Mouse (Mus musculus) left cerebral cortex, adult 11 months (tissue): Measurements from ENCODE around the gene Cxcr4.

ENCODE experiments used
- DNase-seq: peaks from one replicate; pipeline ENCODE4 v3.0.0; 2022; ENCODE audit warnings: low spot score

Cxcr4 gene

DNA sequence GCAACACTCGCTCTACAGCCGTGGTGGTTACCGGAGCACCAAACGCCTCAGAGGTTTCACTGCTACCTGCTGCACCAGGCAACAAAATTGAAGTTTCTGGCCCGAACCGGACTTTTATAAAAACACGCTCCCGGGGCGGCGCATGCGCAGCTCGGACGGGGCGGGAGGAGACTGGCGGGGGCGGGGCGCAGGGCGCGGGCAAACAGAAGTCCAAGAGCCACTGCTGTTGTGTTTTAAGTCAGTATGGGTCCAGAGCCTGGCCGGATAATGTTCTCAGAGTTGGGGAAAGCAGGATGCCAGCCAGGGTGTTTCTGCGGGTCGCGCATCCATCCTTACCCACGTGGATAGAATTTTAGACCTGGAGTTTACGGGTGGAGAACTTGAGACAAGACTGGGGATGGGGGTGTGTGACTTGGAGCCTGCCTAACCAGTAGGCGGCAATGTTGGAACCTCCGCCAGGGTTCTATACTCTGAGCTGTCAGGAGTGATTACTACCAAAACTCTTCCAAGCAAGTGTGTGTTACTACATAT, at the start of gene Cxcr4:
Gene Cxcr4, minus strand, starts transcription at position 83 of the 531 bp plus-strand sequence.
- peak; percentile 28 for DNase-seq

DNA sequence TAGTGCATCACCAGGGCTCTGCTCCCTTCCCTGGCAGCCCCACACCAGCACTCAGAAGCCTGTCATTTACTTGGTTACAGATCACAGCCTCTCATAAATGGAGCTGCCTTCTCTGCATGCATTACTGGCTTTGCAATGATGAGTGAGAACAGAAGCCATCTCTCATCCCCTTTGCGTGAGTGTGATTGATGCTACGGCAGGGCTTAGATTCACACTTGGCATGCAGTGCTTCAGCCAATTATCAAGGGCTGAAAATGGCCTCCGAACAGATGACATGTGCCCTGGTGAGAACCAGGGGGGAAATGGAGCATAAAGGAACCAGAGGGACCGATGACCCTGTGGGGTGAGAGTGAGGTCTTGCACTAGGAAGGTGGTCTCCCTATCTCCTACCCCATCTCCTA, 47.6 kb upstream of the Cxcr4 start:
- DNase-seq, result no peak

DNA sequence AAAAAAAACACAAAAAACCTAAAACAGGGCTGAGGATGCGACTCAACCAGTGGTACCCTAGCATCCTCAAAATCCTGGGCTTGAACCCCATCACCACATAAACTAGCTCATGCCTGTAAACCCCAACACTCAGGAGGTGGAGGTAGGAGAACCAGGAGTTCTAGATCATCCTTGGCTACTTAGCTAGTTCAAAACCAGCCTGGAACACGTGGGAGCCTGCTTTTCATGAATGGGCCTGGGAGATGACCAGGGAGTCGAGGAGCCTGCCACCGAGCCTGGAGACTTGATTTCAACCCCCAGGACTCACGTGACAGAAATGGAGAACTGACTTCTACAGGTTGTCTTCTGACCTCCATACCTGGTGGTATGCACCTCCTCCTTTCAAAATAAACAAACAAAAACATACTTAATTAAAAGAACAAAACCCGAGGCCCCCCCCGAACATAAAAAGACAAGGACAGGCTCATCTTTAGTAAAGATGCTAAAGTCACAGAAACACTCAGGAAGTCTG, 45.2 kb upstream of the Cxcr4 start:
- DNase-seq, result no peak

DNA sequence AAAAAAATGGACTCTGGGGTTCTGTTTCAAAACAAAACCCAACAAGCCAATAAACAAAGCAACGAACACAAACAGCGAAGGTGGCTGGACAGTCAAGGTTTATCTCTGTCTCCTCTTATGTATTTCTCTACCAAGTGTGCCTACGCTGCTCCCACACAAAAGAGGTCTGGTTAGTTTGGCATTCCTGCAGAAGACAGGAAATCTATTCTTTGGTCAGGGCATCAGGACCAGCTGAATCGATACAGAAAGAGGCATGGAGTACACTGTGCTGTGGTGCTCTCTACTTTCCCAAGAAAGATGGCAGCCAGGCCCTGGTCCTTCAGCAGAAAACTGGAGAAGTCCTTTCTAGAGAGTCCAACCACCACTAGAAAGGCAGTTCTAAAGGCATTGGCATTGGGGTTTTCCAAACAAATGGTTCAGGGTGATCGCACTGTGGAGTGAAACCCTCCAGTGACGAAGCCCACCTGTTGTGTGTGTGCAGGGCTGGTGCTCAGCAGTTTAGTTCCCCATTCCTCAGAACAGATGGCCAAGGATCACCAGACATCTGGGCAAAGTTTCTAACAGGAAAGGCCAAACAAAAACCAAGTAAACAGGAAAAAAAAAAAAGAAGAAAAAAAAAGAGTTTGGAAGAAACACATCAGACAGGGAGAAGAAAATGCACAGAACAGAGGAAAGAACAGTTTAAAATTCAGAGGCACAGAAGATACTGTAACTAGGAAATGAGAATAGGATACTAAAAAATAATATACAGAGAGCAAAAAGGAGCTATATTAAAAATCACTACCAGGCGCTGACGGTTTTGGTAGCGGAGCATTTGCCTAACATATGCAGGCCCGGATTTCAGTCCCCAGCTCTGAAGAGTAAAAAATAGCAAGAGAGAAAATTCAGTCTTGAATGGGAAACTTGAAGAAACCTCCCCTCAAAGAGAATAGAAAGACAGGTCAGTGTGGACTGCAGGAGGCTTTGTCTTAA, 44.5 kb upstream of the Cxcr4 start:
- no peak for DNase-seq

DNA sequence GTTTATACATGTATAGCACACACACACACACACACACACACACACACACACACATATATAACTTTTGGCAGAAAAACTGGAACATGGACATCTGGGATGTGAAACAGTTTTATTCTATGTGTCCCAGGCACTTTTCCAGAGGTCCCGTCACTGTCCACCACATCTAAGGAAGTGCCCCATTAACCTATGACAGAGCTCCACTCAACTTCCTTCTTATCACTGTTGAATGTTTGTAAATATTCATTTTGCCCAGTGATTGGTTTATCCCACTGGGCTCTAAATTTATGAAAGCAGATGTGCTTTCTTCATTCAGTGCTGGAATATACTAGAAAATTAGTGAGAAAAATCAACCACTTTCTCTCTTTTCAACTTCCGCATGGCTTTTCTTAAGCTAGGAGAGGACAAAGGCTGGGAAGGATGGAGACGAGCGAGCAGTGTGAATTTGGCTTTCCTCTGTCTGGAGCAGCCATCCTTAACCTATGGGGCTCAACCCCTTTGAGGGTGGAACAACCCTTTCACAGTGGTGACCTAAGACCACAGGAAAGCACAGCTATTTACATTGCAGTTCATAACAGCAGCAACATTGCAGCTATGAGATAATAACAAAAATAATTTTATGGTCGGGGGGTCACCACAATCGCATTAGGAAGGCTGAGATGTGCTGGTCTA, 41.8 kb upstream of the Cxcr4 start:
- DNase-seq, result no peak

DNA sequence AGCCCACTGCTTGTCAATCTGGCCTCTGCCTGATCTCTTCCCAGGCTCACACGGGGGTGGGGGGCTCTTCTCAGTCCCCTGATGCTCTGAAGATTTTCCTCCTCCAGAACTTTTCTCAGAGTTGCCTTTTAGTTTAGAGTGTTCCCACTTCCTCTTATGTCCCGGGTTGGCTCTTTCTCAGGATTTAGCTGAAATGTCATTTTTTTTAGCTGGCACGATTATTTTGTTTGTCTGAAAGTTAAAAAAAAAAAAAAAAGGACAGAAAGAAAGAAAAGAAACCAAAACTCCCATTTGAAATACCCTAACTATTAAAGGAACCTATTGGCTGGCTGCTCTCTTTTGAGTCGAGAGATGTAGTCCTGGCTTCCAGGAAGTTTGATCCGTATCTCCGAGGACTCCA, 40.4 kb upstream of the Cxcr4 start:
- no peak for DNase-seq

DNA sequence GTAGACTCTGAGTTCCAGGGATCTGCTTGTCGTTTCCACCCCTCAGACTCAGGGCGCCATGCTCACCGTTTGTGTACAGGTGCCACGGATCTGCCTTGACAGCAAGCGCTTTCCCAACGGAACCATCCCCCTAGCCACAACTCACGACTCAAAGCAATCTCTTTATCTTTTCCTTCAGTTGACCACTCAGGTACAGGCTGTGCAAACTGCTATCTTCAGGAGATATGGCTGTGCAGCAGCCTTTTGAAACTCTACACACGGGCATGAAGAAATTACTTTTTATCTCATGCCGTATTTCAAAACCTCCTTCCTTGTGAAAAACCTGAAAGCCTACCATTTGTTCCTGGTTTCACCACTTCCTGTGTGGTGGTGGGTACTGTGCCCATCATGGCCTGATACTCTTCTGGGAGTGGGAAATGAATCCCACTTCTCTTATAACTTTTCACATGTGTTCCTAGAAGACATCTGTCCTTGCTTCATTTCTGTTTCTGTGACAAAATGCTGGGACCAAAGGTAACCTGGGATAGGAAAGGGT, 34.1 kb upstream of the Cxcr4 start:
- no peak for DNase-seq

DNA sequence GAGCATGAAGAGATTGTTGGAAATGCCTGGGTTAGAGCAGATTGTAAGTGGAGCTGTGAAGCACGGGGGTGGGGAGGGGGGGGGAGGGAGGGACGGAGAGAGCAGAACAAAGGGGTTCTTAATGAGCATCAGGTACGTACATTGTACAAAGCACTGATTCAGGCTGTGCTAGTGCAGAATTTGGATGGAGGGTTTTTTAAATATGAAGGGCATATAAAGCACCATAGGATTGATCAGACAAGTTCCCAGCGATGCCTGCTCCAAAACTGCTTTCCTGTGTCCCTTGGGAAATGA, 31.4 kb upstream of the Cxcr4 start:
- DNase-seq, result no peak

DNA sequence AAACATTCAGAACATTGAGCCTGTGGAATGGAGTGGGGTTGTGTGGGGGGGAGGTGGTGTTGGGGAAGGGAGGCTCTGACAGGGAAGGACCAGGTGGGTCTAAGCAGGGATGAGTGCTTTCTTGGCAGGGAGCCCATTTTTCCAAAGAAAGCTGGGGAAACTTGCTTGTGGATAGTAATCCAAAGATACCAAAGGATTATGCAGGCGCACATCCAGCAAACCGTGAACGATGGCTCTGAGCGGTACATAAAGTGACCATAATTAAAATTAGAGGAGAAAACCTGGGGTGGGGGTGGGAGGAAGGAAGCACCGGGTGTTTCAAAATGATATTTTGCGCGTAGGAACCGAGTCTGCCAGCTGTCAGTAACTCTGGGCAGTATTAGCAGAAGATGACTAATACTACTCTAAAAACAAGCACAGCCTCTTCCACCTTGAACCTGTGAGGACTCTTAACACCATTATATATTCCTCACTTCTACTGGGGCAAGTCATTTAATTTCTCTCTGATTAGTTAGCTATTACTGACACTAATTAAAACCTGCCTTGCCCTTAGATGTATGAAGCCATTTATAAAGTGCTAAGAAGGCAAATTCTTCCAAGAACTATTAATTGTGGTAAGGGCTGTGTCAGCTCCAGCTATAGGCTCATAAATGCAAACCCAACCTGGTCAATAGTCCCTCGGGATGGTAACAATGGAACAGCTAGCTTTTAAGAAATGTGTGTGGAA, 30.9 kb upstream of the Cxcr4 start:
- DNase-seq, result no peak

DNA sequence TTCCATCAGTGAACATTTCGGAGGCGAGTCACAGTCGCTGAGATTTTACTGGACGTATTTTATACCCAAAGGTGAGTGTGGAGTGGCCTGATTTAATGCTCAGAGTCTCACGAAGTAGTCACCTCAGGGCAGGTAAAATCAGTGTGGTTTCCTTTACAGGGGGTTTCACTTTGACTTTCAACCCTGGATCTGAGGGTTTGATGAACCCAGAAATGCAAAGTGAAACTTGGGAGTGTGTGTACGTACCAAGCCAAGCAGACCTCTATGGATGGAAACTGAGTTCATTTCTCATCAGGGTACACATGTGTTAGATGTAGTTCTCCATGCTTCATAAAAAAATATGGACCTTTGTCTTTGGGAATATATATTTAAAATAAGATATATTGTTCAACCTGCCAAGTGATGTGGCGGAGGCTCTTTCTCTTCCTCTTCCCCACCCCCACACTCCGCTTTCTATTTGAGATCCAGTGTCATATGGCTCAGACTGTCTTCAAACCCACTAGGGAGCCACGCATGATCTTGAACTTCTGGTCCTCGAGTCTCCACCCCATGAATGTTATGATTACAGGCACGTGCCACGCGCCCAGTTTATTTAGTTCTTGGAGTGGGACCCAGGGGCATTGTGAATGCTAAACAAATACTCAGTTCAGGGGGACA, 25.7 kb upstream of the Cxcr4 start:
- no peak for DNase-seq

DNA sequence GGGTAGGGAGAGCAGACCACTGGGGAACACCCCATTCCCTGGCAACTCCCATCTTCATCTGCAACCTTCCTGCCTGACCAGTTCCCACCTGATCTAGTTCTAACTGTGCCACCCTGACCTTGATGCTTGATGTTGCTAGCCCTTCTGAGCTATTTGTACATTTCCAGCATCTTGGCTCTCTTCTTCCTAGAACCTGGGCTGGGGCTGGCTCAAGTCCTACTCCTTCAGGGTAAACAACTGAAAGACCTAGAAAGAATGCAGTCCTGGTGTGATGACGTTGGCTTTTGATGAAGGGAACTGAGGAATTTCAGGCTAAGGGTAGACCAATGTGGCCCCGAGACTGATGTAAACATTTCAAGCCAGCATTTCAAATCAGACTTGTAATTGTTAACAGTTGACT, 24.5 kb upstream of the Cxcr4 start:
- no peak for DNase-seq

DNA sequence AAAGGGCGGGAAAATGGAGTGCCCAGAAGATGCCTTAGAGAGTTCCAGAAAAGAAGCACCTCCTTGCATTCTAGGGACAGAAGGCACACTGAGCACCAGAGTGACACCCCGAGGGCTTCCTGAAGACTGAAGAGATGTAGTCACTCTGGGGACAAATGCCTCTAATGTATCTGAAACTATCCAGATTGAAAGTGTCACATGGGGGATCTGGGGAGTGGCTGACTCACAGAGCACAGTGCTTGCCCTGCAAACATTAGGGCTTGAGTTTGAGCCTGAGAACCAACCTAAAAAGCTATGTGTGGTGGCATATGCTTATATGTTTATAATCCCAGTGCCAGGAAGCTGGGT, 23.3 kb upstream of the Cxcr4 start:
- DNase-seq, result no peak

DNA sequence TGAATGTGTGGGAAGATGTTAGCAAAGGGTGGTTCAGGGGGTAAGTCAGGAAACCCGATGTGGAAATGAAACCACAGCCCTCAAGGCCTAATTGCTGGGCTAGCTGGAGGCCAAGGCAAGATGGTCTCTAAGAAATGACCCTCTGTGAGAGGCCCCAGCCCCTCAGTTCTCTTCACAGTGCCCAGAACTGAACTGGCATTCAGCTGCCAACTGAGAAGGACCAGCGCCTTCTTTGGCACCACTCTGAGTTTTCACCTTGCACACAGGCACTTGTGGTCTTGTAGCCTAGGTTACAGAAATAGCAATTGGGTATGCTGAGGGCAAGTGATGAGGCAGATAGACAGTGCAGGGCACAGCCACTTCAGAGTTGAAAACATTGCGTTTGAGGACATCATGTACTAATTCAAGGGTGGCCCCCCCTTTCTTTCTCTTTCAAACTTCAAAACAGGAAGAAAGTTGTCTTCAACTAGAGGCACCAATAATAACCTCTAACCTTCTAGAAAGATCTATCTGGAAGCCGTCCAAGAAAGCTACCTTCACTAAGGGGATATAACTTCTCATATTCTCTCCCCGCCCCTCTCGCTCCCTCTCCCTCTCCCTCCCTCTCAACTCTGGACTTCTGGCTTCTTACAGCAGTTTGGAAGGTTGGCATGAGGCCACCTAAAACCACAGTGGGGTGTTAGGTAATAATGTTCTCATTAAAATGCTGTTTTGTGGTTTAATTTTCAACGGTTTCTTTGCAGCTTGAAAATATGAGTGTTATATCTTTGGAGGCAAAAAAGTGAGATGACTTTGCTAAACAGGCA, 22.8 kb upstream of the Cxcr4 start:
- no peak for DNase-seq

DNA sequence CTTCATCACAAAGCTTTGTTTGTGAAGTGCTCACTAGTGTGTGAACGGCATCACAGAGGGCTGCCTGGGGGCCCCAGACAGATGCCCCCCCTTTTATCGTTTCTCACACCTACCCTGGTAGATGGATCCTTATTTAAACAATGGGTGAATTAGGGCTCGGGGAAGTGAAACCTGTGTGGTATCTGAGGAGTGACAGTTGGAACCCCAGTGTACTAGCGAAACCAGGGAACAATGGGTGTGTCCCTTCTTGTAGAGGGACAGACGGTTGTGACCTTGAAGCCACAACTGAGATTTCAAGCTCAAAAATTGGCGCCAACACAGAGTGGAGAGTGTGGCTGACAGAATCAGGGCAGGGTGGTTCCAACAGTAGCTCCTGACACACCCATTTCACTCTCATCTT, 16.0 kb upstream of the Cxcr4 start:
- no peak for DNase-seq

DNA sequence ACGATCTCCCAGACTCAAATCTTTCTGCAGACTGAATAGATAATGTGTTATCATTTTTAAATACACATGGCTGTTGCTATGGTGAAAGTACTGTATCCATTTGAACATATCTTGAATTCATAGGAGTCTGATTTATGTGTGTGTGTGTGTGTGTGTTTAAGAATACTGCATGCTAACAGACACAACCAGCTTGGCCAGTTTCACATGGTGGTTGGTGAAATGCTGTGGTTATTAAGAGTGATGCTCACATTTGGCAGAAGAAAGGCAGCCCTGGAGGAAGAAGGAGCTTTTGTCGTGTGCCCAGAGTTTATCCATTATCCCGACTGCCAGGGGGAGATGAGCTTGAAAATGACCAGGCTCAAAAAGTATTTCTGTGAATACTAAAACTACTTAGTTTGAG, 15.3 kb upstream of the Cxcr4 start:
- DNase-seq, result no peak

DNA sequence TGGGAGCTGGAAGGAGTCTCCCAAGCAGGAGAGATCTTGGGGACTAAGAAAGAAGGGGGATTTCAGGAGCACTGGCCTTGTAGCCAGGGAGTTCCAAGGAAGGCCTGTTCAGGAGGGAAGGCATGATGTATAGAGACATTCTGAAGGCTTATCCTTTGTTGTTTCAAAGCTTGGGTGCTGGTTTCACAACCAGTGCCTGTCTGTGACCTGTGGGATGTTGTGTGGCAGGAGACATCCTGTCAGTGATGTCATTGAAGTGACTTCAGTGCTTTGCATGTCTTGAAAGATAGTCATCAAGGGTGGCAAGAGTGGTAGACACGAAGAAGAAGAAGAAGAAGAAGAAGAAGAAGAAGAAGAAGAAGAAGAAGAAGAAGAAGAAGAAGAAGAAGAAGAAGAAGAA, 13.7 kb upstream of the Cxcr4 start:
- no peak for DNase-seq

DNA sequence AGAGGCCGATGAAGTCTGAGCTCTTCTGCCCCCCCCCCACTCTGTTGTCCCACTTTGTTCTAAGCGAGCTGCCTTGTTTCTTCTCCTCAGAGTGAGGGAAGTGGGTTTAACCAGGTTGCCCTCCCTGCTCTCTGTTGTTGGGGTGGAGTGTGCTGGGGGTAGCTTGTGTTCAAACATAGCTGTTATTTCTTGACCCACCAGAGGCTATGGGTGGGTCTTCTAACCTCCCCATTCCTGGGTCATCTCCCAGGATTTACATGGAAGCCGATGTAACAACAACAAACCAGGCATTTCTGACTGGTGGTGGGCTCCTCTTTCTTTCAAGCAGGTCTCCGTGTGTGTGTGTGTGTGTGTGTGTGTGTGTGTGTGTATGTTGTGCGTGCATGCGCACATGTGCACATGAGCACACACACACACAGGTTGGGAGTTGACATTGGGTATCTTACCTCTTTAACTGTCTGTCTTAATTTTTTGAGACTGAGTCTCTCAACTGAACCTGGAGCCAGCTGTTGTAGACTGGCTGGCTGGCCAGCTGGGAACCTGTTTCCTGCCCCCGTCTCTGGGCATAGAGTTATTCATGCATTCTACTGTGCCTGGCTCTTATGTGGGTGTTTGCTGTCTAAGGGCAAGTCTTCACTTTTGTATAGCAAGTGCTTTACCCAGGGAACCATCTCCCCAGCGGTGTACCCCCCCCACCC, 10.7 kb upstream of the Cxcr4 start:
- DNase-seq, result no peak

DNA sequence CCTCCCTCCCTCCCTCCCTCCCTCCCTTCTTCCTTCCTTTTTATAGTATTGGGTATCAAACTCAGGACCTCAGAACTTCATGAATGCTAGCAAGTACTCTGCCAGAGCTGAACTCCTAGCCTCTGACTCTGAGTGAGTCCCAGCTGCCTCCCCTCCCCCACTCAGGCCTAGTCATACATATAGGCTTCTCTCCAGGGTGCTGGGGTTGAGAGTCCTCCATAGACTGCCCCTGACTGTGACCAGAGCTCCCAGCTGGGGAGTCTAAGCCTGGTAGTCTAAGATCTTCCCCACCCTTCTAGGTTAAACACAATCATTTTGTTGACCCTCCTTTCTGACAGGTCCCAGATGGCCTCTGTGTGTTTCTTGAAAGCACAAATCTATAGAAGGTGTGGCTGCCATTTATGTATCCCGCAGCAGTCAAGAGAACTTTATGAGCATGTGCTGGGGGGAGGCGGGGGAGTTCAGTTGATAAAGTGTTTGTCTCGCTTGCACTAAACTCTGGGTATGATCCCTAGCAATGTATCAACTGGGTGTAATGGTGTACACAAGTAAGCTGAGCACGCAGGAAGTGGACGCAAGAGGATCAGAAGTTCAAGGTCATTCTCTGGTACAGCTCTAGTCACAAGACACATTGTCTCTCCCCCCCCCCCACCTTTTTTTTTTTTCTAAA, 10.1 kb upstream of the Cxcr4 start:
- no peak for DNase-seq

DNA sequence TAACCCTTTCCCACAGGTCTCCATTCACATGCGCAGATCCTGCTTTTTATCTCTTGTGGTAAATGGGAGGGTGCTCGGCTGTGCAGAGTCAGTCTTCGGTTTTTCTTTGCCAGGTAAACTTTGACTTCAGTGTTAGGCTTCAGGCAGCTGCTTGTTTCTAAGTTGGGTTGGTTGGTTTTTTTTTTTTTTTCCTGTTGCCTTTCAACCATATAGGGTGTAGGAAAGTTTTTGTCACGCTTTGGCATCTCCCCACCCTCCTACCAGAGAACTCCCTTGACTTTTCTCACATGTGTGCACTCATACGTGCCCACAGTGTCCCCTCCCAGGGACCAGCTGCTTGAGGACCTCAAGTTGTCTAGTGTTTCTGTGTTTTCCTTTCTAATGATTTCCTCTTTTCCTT, 9.2 kb upstream of the Cxcr4 start:
- no peak for DNase-seq

DNA sequence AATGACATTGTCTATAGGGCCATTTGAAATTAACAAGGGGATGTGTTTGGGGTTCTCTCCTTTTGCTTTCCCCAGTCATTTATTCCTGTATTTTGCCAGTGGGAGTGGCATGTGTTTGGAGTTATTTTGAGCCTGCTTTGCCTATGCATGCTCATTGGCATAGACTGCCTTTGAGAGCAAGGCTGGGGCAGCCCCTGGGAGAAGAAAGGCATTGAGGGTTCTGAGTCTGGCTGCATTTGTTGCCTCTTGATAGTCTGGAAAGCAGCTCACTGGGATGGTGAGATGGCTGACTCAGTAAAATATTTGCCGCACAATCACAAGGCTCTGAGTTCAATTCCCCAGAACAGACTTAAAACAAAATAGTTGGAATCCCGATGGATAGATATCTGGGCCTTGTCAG, 8.5 kb upstream of the Cxcr4 start:
- DNase-seq, result no peak
